Mouse (Mus musculus): ENCODE results near the gene Olfr780.
"Not testable (repeated sequence)": the region's sequence is repeated elsewhere in the genome, so short reads cannot be mapped to it uniquely, and the experiment has no call there.

Gene Olfr780

DNA sequence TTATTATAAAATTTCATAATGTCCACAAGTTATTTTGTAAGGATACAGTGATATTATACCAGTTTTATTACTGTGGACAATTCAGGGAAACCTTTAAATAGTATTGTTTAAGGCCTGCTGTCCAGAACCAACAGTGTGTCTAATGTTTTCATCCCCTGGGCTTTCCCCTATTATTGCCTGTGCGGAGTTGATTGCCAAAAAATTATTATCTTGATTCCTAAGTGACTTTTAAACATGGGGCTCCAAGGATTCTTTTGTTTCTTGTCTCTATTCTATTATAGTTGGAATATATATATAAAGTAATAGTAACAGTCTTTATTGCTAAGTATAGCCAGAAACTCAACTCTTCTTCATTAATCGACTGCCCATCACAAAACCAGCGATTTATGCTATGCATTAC, at the start of gene Olfr780:
Olfr780 (plus strand) TSS at position 301 of the 400 bp plus-strand sequence.
- DNase-seq: no peak

DNA sequence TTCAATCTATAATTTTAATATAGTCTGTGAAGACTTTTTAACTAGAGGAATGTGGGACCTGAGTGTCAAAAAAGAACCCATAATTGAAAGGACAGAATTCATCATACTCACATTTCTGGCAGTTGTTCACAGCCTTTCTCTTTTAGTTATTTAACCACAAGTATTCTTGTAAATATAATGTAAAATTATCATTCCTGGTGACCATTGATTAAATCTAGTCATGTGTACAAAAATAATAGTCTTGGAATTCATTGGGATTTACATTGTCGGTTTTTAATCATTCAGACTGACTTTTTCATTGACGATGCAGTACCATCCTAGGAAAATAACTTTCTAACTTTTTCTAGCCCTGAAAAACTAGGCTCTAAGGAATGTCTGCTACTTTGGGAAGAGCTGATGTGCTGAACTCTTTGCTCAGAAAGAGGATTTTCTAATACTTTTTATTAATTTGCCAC, 46.8 kb upstream of the Olfr780 start, which contains the start of gene Olfr777:
Olfr777 (minus strand) TSS at position 405 of the 455 bp plus-strand sequence.
- no peak for DNase-seq

DNA sequence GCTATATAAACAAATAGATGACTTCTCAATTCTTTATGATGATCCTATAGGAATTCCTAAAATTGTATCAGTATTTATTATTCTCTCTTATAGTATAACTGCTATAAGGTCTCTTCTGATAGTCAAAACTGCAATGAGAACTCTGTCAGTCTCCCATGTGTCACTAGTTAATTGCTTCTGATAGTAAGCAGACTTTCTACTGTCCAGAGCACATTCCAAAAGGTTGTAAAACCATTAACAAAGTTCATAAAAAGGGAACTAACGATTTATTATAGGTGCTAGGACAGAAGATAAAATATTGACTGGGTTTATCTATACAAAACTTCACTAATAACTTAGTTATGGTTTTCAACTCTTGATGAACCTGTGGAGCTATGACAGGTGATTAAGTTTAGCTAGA, 4.9 kb upstream of the Olfr780 start:
- not testable (repeated sequence) for DNase-seq

DNA sequence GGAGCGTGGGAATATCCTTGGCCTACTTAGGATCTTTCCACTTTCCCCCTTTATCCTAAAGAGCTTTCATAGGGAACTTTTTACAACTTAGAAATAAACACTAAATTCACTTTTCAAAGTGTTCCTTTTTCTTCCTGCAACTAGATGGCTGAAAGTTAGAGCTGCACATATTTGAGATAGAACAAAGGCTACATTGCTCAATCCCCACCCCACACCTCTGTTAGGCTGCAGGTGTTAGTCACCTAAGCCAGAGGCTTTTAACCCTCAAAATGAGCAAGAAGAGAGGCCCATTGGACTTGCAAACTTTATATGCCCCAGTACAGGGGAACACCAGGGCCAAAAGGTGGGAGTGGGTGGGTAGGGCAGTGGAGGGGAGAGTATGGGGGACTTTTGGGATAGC, 4.4 kb upstream of the Olfr780 start:
- DNase-seq: not testable (repeated sequence)

DNA sequence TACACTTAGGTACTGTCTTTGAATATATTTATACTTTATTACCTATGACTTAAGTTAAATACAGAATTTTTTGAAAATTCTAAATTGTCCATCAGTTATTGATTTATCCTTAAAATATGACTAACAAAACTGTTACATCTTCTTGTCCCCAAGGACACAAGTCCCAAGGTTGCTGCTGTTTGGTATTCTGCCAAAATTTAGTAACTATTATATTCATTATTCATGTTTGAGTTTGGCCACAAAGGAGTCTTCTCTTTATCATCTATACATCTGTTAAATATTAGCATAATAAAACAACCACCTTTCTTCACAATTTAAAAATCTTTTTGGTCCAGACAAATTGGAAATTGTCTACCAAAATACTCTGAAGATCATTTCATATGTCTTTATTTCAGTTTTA, 10.6 kb downstream of the Olfr780 start, which contains the start of gene Olfr781:
Olfr781 (plus strand) TSS at position 301 of the 400 bp plus-strand sequence.
- no peak for DNase-seq

DNA sequence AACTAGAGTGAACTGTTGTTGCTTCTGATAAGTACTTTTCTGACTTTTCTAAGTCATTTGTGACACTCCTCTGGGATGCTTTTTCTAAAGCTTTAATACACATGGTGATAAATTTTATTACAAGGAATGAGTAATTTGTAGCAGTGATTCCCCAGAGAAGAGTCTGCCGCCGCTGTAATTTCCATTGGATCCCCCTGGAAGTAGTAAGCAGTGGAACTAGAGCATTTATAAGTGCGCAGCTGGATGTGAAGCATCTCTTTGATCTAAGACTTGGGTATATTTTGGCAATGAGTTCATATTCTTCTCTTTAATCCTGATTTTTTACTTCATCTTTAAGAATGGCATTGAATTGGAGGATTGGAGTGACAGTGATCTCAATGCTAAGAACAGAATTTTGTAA, 30.6 kb downstream of the Olfr780 start, which contains the start of gene Olfr782:
Olfr782 (plus strand) TSS at position 301 of the 400 bp plus-strand sequence.
- DNase-seq: no peak

DNA sequence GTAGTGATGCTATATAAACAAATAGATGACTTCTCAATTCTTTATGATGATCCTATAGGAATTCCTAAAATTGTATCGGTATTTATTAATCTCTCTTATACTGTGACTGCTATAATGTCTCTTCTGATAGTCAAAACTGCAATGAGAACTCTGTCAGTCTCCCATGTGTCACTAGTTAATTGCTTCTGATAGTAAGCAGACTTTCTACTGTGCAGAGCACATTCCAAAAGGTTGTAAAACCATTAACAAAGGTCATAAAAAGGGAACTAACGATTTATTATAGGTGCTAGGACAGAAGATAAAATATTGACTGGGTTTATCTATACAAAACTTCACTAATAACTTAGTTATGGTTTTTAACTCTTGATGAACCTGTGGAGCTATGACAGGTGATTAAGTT, 34.6 kb downstream of the Olfr780 start:
- DNase-seq: not testable (repeated sequence)

DNA sequence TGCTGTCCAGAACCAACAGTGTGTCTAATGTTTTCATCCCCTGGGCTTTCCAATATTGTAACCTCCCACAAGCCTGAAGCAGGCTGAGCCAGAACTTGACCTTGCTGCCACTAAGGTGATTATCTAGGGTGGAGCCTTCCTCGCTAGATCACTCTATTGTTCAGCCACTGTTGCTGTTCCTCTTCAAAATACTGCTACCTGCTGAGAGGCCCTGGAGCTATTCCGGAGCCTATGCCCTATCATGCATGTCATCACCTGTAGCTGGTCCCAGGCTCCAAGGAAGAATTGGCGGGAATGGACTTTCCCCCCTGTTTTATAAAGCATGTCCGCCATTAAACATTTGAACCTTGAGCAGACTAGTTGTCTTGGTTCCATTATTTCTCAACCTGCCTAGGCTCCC, 38.6 kb downstream of the Olfr780 start:
- DNase-seq: not testable (repeated sequence)

DNA sequence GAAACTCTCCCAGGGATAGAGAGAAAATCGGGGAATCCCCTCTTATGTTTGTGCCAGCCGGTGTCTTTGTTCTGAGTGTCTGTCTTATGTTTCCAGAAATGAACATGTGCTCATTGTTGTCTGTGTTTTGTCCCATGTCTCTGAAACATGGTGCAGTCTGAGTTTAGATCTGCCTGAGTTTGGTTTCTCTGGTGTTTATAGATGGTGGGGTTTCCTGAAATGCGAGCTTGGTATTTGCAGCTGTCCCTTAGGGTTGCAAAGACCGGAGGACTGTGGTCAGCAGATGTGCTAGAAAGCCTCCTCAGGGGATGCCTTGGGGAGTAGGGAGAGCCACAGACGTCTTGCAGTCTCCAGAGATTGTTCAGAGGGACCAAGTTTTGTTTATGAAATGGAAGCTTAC, 39.4 kb downstream of the Olfr780 start:
- DNase-seq: no peak

Measured in kidney, postnatal 10 days (tissue).